Mouse (Mus musculus) NIH3T3 (cell line): ENCODE results near the gene Flrt1.
"Not testable (repeated sequence)": the region's sequence is repeated elsewhere in the genome, so short reads cannot be mapped to it uniquely, and the experiment has no call there.

ENCODE experiments used
- DNase-seq: peaks from one replicate; pipeline ENCODE4 v3.0.0-alpha.2; 2012; ENCODE audit warnings: low read depth

The Flrt1 gene

DNA sequence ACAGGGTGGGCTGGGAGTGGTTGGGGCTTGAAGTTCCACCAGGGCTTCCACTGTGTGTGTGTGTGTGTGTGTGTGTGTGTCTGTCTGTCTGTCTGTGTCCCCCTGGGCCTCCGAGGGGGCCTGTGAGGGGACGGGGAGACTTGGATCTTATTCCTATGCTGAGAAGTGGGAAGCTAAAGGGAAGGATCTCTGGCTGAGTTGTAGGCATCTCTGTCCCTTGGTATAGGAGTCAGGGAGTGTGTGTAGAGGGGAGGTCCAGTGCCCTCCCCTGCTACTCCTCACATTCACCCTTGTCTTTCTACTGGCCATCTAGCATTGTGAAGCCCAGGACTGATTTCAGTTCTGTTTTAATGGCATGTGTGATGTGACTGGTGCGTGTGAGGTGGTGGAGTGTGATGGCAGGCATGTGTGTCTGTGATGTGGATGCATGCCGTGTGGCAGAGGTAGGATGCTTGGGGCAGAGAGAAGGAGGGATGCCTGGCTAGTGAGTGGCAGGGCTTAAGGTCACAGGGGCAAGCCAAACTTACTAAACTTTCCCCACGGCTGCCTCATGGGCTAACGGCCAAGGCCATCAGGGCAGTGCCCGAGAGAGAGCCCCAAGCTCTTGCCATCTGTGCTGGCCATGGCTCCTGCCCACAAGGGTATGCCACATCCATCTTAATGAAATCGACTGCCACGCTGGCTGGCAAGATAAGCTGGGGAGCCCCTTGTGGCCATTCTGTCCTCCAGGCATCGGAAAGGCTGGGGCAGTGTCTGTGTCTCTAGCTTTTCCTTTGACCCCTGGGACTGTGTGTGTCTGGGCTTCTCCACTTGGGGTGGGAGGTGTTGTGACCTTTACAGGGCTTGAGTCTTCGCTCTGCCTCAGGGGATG lies 36.6 kb downstream of the Flrt1 start:
- no peak for DNase-seq

GRCm38 (mm10) chr19:7068136-7068535 lies 37.4 kb downstream of the Flrt1 start:
- DNase-seq: peak; percentile 90

- DNase-seq: no peak
These were observed 38.0 kb downstream of the Flrt1 start for GRCm38 (mm10) chr19:7067344-7068050.

- DNase-seq: no peak
These were observed 38.6 kb downstream of the Flrt1 start for GRCm38 (mm10) chr19:7066828-7067342.

- DNase-seq: peak; percentile 33
These were observed 39.3 kb downstream of the Flrt1 start for GRCm38 (mm10) chr19:7066034-7066827.

GRCm38 (mm10) chr19:7064571-7064970 lies 41.0 kb downstream of the Flrt1 start:
- DNase-seq: peak; percentile 93

DNA sequence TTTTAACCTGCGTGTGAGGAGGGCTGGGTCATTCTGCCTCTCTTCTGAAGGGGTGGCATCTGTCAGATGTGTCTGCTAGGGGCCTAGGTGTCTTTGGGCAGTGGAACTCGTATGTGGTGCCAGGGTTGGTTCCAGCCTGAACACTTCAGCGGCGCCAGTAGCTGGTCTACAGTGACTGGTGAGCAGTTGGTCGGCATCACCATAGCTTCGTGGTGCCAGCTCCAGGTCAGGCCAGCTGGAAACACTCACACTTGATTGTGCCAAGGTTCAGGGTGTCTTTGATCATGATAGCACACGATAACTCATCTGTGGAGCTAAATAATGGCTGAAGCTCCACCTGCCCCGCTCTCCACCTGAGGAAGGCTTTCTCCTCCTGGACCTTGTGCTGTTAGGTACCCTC lies 42.6 kb downstream of the Flrt1 start:
- DNase-seq: no peak

- no peak for DNase-seq
These were observed 43.4 kb downstream of the Flrt1 start for GRCm38 (mm10) chr19:7062110-7062509.

DNA sequence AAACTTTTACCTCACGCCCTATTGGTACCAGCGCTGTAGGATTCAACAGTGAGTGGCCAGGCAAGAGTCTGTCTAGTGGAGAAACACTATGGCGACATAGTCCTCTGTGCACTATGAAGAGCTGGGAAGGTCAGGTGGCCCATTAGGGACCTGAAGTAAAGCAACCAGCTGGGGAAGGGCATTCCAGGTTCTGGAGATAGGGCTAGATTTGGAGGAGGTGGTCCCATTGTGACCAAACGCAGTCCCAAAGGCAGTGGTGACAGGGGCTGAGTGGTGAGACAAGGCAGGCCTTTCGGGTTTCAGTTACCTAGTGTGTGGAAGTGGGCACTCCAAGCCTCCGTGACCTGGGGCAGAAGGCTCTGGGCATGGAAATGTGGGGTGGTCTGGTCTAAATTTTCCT lies 47.0 kb downstream of the Flrt1 start:
- no peak for DNase-seq

DNA sequence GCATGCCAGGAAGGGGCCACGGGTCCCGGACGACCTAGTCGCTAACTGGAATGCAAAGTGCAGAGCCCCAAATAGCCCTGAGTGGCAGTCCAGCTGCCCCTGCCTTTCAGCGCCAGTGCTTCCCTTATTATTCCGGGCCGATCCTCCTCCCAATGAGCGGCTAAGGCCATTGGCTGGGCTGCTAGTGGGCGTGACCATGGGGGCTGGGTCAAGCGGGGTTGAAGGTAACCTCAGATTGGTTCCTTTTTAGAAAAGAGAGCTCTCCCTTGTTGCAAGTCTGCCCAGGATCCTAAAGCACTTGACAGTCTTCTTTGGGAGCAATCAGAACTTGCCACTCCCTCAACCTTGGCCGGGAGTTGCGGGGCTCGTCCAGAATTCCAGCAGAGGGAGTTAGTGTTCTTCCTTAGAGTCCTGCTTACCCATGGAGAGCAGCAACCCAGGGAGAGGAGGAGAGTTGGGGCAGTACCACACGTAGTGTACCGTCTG lies 47.8 kb downstream of the Flrt1 start:
- peak; percentile 95 for DNase-seq

DNA sequence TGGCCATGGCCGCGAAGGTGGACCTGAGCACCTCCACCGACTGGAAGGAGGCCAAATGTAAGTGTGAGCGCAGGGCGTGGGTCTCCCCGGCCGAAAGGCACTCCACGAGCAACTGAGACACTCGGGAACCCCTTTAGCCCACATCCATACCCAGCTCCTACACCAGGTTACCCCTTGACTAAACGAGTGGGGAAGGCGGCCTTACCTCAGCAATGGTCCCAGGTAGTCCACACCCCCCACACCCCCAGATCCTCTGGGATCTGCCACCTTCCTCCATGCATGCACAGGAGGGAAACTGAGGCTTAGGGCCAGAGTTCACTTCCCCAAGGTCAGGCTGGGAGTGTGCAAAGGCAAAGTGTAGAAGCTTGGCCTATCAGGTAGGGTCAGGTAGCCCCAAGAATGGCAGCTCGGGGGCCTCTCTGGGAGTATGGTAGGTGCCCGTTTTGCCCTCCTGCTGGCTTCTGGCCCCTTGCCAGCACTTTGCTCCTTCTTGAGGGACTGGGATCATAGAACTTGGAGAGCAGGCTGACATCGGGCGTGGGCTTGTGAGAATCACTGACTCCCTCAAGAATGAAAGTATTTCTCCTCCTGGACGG lies 48.3 kb downstream of the Flrt1 start:
- DNase-seq: no peak

DNA sequence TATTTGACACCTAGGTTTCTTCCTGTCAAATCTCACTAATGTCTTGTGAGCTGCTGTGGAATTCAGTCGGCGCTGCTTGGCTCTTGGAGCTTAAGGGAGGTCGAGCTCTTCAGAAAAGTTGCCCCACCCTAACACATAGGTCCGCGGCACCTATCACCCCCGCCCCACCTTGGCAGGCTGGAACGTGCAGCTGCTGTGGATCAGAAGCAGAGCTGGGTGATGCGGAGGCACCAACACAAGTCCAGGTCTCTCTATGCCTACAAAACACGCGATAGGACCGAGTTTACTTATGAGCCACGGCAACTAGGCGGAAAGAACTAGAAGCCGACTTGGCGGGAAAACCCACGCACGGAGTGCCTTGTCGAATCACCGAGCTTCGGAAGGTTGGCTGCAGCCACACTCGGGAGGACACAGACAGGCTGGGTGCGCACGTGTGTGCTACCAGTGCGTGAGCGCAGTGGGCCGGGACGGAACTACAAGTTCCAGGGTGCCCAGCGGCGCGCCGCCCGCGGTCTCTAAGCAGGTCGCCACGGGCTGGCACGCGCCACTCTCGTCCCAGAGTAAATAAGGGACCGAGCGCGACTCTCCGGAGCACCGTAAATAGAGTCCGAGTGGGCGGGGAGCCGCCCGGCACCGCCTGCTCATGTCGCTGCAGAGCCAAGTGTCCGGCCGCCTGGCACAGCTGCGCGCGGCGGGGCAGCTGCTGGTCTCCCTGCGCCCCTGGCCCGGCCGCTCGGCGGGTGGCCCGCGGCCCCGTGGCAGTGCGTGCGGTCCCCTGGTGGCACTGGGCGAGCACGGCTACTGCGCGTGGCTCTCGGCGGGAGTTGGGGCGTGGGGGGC lies 49.1 kb downstream of the Flrt1 start, which contains the start of gene Macrod1:
Gene Macrod1 (plus strand): TSS at position 563 of the 840 bp plus-strand sequence.
- peak; percentile 80 for DNase-seq

DNA sequence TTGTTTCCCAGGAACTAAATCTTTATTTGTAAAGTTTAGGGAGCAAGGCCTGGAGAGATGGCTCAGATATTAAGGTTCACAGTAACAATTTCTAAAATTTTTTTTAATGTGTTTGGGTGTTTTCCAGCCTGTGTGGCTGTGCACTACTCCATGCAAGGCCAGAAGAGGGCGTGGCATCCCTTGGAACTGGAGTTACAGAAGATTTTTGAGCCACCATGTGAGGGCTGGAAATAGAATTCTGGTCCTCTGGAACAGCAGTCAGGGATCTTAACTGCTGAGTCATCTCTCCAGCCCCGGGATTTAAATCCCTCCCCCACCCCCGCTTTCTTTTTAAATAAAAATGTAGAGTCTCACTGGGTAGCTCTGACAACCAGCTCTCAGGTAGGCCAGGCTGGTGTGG lies 50.4 kb downstream of the Flrt1 start:
- peak; percentile 94 for DNase-seq

GRCm38 (mm10) chr19:7054772-7055171 lies 50.8 kb downstream of the Flrt1 start:
- peak; percentile 99 for DNase-seq

DNA sequence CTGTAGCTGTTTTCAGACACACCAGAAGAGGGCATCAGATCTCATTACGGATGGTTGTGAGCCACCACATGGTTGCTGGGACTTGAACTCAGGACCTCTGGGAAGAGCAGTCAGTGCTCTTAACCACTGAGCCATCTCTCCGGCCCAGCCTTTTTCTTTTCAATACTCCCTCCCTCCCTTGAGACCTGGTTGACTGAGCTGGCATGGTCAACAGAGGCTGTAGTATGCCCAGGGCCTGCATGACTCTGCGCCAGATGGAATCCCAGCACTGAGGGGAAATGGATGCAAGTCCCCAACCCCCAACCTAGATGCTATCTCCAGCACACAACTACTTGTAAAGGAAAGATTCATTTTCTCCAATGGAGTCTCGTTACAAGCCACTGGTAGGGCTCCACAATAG lies 52.1 kb downstream of the Flrt1 start:
- not testable (repeated sequence) for DNase-seq

DNA sequence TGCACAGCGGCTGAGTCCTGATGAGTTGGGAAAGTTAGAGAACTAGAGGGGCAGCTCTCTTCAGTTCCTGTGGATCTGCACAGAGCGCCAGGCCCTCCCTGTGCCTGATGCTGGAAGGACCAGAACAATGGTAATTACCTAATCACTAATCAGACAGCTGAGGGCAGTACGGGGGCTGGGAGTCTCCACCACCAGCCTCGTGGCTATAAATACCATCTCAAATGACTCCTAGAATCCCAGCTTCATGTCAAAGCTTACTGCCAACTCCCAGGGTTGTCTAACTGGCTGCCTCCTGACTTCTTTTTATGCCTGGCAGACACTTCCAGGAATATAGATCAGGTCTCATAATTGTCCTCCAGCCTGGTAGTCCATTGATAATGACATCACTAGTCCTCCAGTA lies 60.8 kb downstream of the Flrt1 start:
- DNase-seq: peak; percentile 41

GRCm38 (mm10) chr19:7044279-7044678 lies 61.2 kb downstream of the Flrt1 start:
- DNase-seq: peak; percentile 52
